ENCODE assay signal across 8 mouse cellular contexts in genomic region chr6:82917778-82918129, GRCm38 (mm10). TPM values are rescaled to one million over a fixed set of nuclear protein-coding genes. Genes with fewer than 3 reads are reported as not detected.
A peak's percentile ranks its signal among the peaks of the same experiment; 100 is the strongest.
DNase-seq lines count a peak whose midpoint lies in the region; ATAC-seq and TF ChIP-seq lines count a peak whose summit lies in the region.

No protein-coding gene starts in this region.

- 16% methylated on average over 8 of the region's 8 CpGs for WGBS in heart, embryonic 16.5 days
- 16% methylated on average over 8 of the region's 8 CpGs for WGBS in heart, embryonic 11.5 days (ENCODE audit: insufficient replicate concordance)
- WGBS in forebrain, postnatal 0 days, result 20% methylated on average over 8 of the region's 8 CpGs
- WGBS in kidney, embryonic 14.5 days, result 20% methylated on average over 8 of the region's 8 CpGs
- 16% methylated on average over 8 of the region's 8 CpGs for WGBS in lung, embryonic 14.5 days
- WGBS in olfactory bulb, adult 2 months, result 26% methylated on average over 8 of the region's 8 CpGs

- no peaks in the 10 kb centered on the region for H3K36me3 ChIP-seq in heart, embryonic 16.5 days (ENCODE audit: control insufficient read depth, insufficient read depth)
- H3K36me3 ChIP-seq in heart, embryonic 11.5 days (ENCODE audit: control insufficient read depth, insufficient read depth, low read length), result no peaks in the 10 kb centered on the region
- peaks cover 46% of the 10 kb centered on the region for H3K36me3 ChIP-seq in forebrain, postnatal 0 days (ENCODE audit: insufficient read depth)
- no peaks in the 10 kb centered on the region for H3K36me3 ChIP-seq in kidney, embryonic 14.5 days (ENCODE audit: control insufficient read depth, insufficient read depth, low read length)
- H3K36me3 ChIP-seq in lung, embryonic 14.5 days (ENCODE audit: insufficient read depth), result no peaks in the 10 kb centered on the region

- no peak overlapping the region for H3K9ac ChIP-seq in heart, embryonic 16.5 days (ENCODE audit: low read length)
- H3K9ac ChIP-seq in heart, embryonic 11.5 days (ENCODE audit: low read depth, low read length), result no peak overlapping the region
- H3K9ac ChIP-seq in forebrain, postnatal 0 days, result no peak overlapping the region
- no peak overlapping the region for H3K9ac ChIP-seq in kidney, embryonic 14.5 days (ENCODE audit: low read depth, low read length)
- H3K9ac ChIP-seq in lung, embryonic 14.5 days, result no peak overlapping the region

- no peaks in the 10 kb centered on the region for H3K9me3 ChIP-seq in heart, embryonic 16.5 days (replicated peaks; ENCODE audit: control insufficient read depth, low read length)
- H3K9me3 ChIP-seq in heart, embryonic 11.5 days (replicated peaks; ENCODE audit: control insufficient read depth, low read length), result no peaks in the 10 kb centered on the region
- H3K9me3 ChIP-seq in forebrain, postnatal 0 days (ENCODE audit: low read length), result no peaks in the 10 kb centered on the region
- H3K9me3 ChIP-seq in kidney, embryonic 14.5 days (ENCODE audit: control insufficient read depth, low read length), result no peaks in the 10 kb centered on the region
- H3K9me3 ChIP-seq in lung, embryonic 14.5 days (ENCODE audit: low read depth, low read length), result no peaks in the 10 kb centered on the region

- no peak for TF ChIP-seq POLR2A in olfactory bulb, adult 2 months (IDR thresholded peaks at IDR 0.05; ENCODE audit: insufficient read depth, low read depth, low read length)

- peaks cover 4% of the 10 kb centered on the region; the same call in 1 of the 2 replicates for H3K27me3 ChIP-seq in heart, embryonic 16.5 days (ENCODE audit: control insufficient read depth, insufficient read depth, low read length)
- H3K27me3 ChIP-seq in heart, embryonic 11.5 days (ENCODE audit: control insufficient read depth, insufficient read depth, low read length), result peaks cover 7% of the 10 kb centered on the region; the same call in 1 of the 2 replicates
- H3K27me3 ChIP-seq in forebrain, postnatal 0 days (ENCODE audit: insufficient read depth, low read length), result no peaks in the 10 kb centered on the region
- no peaks in the 10 kb centered on the region for H3K27me3 ChIP-seq in kidney, embryonic 14.5 days (ENCODE audit: control insufficient read depth, insufficient read depth, low read length)
- no peaks in the 10 kb centered on the region for H3K27me3 ChIP-seq in lung, embryonic 14.5 days (ENCODE audit: insufficient read depth, low read length)

- no peak overlapping the region for H3K4me3 ChIP-seq in heart, embryonic 16.5 days (ENCODE audit: low read length)
- H3K4me3 ChIP-seq in heart, embryonic 11.5 days (ENCODE audit: low read depth, low read length), result no peak overlapping the region
- H3K4me3 ChIP-seq in forebrain, postnatal 0 days (ENCODE audit: low read depth, low read length), result no peak overlapping the region
- H3K4me3 ChIP-seq in kidney, embryonic 14.5 days (ENCODE audit: low read length), result no peak overlapping the region
- H3K4me3 ChIP-seq in lung, embryonic 14.5 days (ENCODE audit: low read depth, low read length), result no peak overlapping the region
- no peak overlapping the region for H3K4me3 ChIP-seq in olfactory bulb, adult 2 months (ENCODE audit: insufficient read depth, low read depth, low read length)

- DNase-seq in adrenal gland, adult 18-20 months (ENCODE audit: low spot score in 2 of 2), result peak; percentile 31 to 52
- DNase-seq in forebrain, postnatal 0 days, result peak; percentile 49
- DNase-seq in lung, embryonic 14.5 days, result peak; percentile 70

- no peaks in the 10 kb centered on the region for H3K4me1 ChIP-seq in heart, embryonic 16.5 days (ENCODE audit: control insufficient read depth, insufficient read depth, low read length)
- H3K4me1 ChIP-seq in heart, embryonic 11.5 days (ENCODE audit: control insufficient read depth, insufficient read depth, low read length), result no peaks in the 10 kb centered on the region
- H3K4me1 ChIP-seq in forebrain, postnatal 0 days (ENCODE audit: insufficient read depth), result no peaks in the 10 kb centered on the region; the same call in 1 of the 2 replicates
- no peaks in the 10 kb centered on the region for H3K4me1 ChIP-seq in kidney, embryonic 14.5 days (ENCODE audit: control insufficient read depth, insufficient read depth, low read length)
- H3K4me1 ChIP-seq in lung, embryonic 14.5 days (ENCODE audit: insufficient read depth), result no peaks in the 10 kb centered on the region
- no peaks in the 10 kb centered on the region; the same call in 1 of the 2 replicates for H3K4me1 ChIP-seq in olfactory bulb, adult 2 months (ENCODE audit: control insufficient read depth, insufficient read depth, low read length)

- no peak overlapping the region for H3K27ac ChIP-seq in heart, embryonic 16.5 days (ENCODE audit: low read length)
- H3K27ac ChIP-seq in heart, embryonic 11.5 days (ENCODE audit: low read depth, low read length), result no peak overlapping the region
- H3K27ac ChIP-seq in forebrain, postnatal 0 days (ENCODE audit: low read depth, low read length), result no peak overlapping the region
- no peak overlapping the region for H3K27ac ChIP-seq in kidney, embryonic 14.5 days (ENCODE audit: low read depth, low read length)
- H3K27ac ChIP-seq in lung, embryonic 14.5 days (ENCODE audit: low read depth), result no peak overlapping the region
- no peak overlapping the region for H3K27ac ChIP-seq in olfactory bulb, adult 2 months (ENCODE audit: insufficient read depth, low read depth, low read length)

- ATAC-seq in heart, embryonic 16.5 days (replicated peaks; ENCODE audit: extremely low read depth, insufficient read depth, low FRiP score), result 0 out of 2 replicates have a peak, but pooled peaks have one; percentile 7
- no peak for ATAC-seq in heart, embryonic 11.5 days (replicated peaks; ENCODE audit: insufficient number of reproducible peaks, low FRiP score, low TSS enrichment)
- peak; percentile 39 for ATAC-seq in forebrain, postnatal 0 days
- peak; percentile 75 for ATAC-seq in kidney, embryonic 14.5 days (ENCODE audit: low FRiP score, low TSS enrichment)
- peak; percentile 64; the same call in 1 of the 2 replicates for ATAC-seq in lung, embryonic 14.5 days (ENCODE audit: insufficient read depth)
- ATAC-seq in inflammation-experienced regulatory T-cells, adult 6 months, result no peak

- TF ChIP-seq CTCF in forebrain, postnatal 0 days (IDR thresholded peaks at IDR 0.05; ENCODE audit: low read depth), result peak; percentile 79
- peak; percentile 90 for TF ChIP-seq CTCF in lung, embryonic 14.5 days (IDR thresholded peaks at IDR 0.05; ENCODE audit: low read depth)
- TF ChIP-seq CTCF in olfactory bulb, adult 2 months (IDR thresholded peaks at IDR 0.05; ENCODE audit: insufficient read depth, low read depth, low read length), result peak; percentile 51; the same call in 1 of the 2 replicates

- no peak overlapping the region for H3K4me2 ChIP-seq in heart, embryonic 16.5 days (ENCODE audit: low read depth, low read length)
- H3K4me2 ChIP-seq in heart, embryonic 11.5 days, result no peak overlapping the region
- H3K4me2 ChIP-seq in forebrain, postnatal 0 days (ENCODE audit: low read depth), result no peak overlapping the region
- H3K4me2 ChIP-seq in kidney, embryonic 14.5 days (replicated peaks; ENCODE audit: low read depth, low read length), result no peak overlapping the region
- no peak overlapping the region for H3K4me2 ChIP-seq in lung, embryonic 14.5 days

RNA-seq across cellular contexts. Expression of gene Sema4f, which starts 21.8 kb away (rescaled TPM):
- polyA plus RNA-seq in heart, embryonic 16.5 days (2015; fragmentation: Nextera tagmentation; extraction: Ambion mirVana), result 0.53 and 1.2 TPM in 2 replicates
- polyA plus RNA-seq in heart, embryonic 11.5 days (2014; fragmentation: Nextera tagmentation; extraction: Ambion mirVana), result 0.04 and 0.15 TPM in 2 replicates
- total RNA-seq in adrenal gland, adult 18-20 months (2021), result under 1 TPM; 0.74 to 0.76 TPM
- 13.6 and 17.4 TPM in 2 replicates for total RNA-seq in forebrain, postnatal 0 days (2014; rRNA removed)
- polyA plus RNA-seq in forebrain, postnatal 0 days (2015; fragmentation: Nextera tagmentation; extraction: Ambion mirVana), result 11.5 and 20.6 TPM in 2 replicates
- 0.57 and 0.87 TPM in 2 replicates for polyA plus RNA-seq in kidney, embryonic 14.5 days (2014; fragmentation: Nextera tagmentation; extraction: Ambion mirVana)
- 8.5 and 10.0 TPM in 2 replicates for polyA plus RNA-seq in lung, embryonic 14.5 days (2014; fragmentation: Nextera tagmentation; extraction: Ambion mirVana)
- polyA plus RNA-seq in olfactory bulb, adult 2 months (2012; ENCODE audit: insufficient read depth, insufficient read length, low replicate concordance, missing spikeins), result not detected in 2 replicates
- 1 to 10 TPM; 2.4 to 3.6 (median 3.1) TPM for polyA plus RNA-seq in inflammation-experienced regulatory T-cells, adult 6 months (2017; shearing (Covaris generic))

RNA-seq across cellular contexts. Expression of gene M1ap, which starts 28.9 kb away (rescaled TPM):
- polyA plus RNA-seq in heart, embryonic 16.5 days (2015; fragmentation: Nextera tagmentation; extraction: Ambion mirVana), result 0.69 and 0.71 TPM in 2 replicates
- 0.70 and 1.1 TPM in 2 replicates for polyA plus RNA-seq in heart, embryonic 11.5 days (2014; fragmentation: Nextera tagmentation; extraction: Ambion mirVana)
- total RNA-seq in adrenal gland, adult 18-20 months (2021), result not detected
- total RNA-seq in forebrain, postnatal 0 days (2014; rRNA removed), result 0.10 TPM in 1 of 2 replicates, not detected in the other
- 0.10 TPM in 1 of 2 replicates, not detected in the other for polyA plus RNA-seq in forebrain, postnatal 0 days (2015; fragmentation: Nextera tagmentation; extraction: Ambion mirVana)
- polyA plus RNA-seq in kidney, embryonic 14.5 days (2014; fragmentation: Nextera tagmentation; extraction: Ambion mirVana), result 0.28 and 0.77 TPM in 2 replicates
- 1.1 TPM in 2 replicates for polyA plus RNA-seq in lung, embryonic 14.5 days (2014; fragmentation: Nextera tagmentation; extraction: Ambion mirVana)
- not detected in 2 replicates for polyA plus RNA-seq in olfactory bulb, adult 2 months (2012; ENCODE audit: insufficient read depth, insufficient read length, low replicate concordance, missing spikeins)
- 1 to 10 TPM in 1 of 3 experiments, under 1 TPM in 1, not detected in 1; 0.17 to 1.8 TPM for polyA plus RNA-seq in inflammation-experienced regulatory T-cells, adult 6 months (2017; shearing (Covaris generic))

Comparison
In these comparisons a context has a peak if more than half of its experiments do, and no peak if none do; other contexts are left out.
1. ATAC-seq: peak in heart, embryonic 16.5 days (single experiment), forebrain, postnatal 0 days (single experiment), kidney, embryonic 14.5 days (single experiment) and lung, embryonic 14.5 days (single experiment); none in heart, embryonic 11.5 days (single experiment) and inflammation-experienced regulatory T-cells, adult 6 months (single experiment).
2. Peak in every context shown above with its lines, with median percentiles within 50 percentile points of each other: DNase-seq and CTCF ChIP-seq.